Mouse (Mus musculus) right cerebral cortex, adult 2 months (tissue): ENCODE data around the gene 4930505A04Rik.
"Not testable (repeated sequence)": the region's sequence is repeated elsewhere in the genome, so short reads cannot be mapped to it uniquely, and the experiment has no call there.

Source experiments
- DNase-seq, 2 experiments: peaks; one replicate each; pipeline ENCODE4 v3.0.0; 2021 to 2022; ENCODE audit warnings: low spot score in 2 of 2

The 4930505A04Rik gene

GRCm38 (mm10) chr11:30471751-30472593, at the start of gene 4930505A04Rik:
TSS of gene 4930505A04Rik (minus strand) at chr11:30471827.
- DNase-seq: peak; percentile 87 to 92

- DNase-seq: no peak
Observed at GRCm38 (mm10) chr11:30517133-30517532, 45.5 kb upstream of the 4930505A04Rik start.

- DNase-seq: no peak
Observed at GRCm38 (mm10) chr11:30508178-30508577, 36.6 kb upstream of the 4930505A04Rik start.

GRCm38 (mm10) chr11:30498738-30499355, 27.2 kb upstream of the 4930505A04Rik start:
- no peak for DNase-seq

GRCm38 (mm10) chr11:30497151-30497550, 25.5 kb upstream of the 4930505A04Rik start:
- DNase-seq: no peak

- DNase-seq: no peak
Observed at GRCm38 (mm10) chr11:30491515-30492260, 20.1 kb upstream of the 4930505A04Rik start.

GRCm38 (mm10) chr11:30488183-30488582, 16.6 kb upstream of the 4930505A04Rik start:
- no peak for DNase-seq

- DNase-seq: no peak
Observed at GRCm38 (mm10) chr11:30483286-30483685, 11.7 kb upstream of the 4930505A04Rik start.

- DNase-seq: no peak
Observed at GRCm38 (mm10) chr11:30471187-30471586, 440 bp downstream of the 4930505A04Rik start.

- DNase-seq: no peak
Observed at GRCm38 (mm10) chr11:30454331-30454730, 17.3 kb downstream of the 4930505A04Rik start.

- DNase-seq: no peak
Observed at GRCm38 (mm10) chr11:30448126-30448525, 23.5 kb downstream of the 4930505A04Rik start.

GRCm38 (mm10) chr11:30447561-30447960, 24.1 kb downstream of the 4930505A04Rik start:
- DNase-seq: no peak

- DNase-seq: not testable (repeated sequence)
Observed at GRCm38 (mm10) chr11:30444192-30444905, 27.3 kb downstream of the 4930505A04Rik start.

- DNase-seq: no peak
Observed at GRCm38 (mm10) chr11:30443746-30444145, 27.9 kb downstream of the 4930505A04Rik start.

GRCm38 (mm10) chr11:30433256-30433950, 38.2 kb downstream of the 4930505A04Rik start:
- peak; percentile 17 to 49 for DNase-seq

GRCm38 (mm10) chr11:30405581-30405980, 66.0 kb downstream of the 4930505A04Rik start:
- no peak for DNase-seq

GRCm38 (mm10) chr11:30404619-30405200, 66.9 kb downstream of the 4930505A04Rik start:
- no peak for DNase-seq

- DNase-seq: peak; percentile 9 to 16
Observed at GRCm38 (mm10) chr11:30394351-30394750, 77.3 kb downstream of the 4930505A04Rik start.

- no peak for DNase-seq
Observed at GRCm38 (mm10) chr11:30383076-30383475, 88.6 kb downstream of the 4930505A04Rik start.
